Mouse (Mus musculus) liver, embryonic 11.5 days (tissue): ENCODE measurements around the gene Krt12. TPM values are rescaled to one million over a fixed set of nuclear protein-coding genes. Genes with fewer than 3 reads are reported as not detected.

Experiments used
- ATAC-seq: fragments of 200-750 bp; cut with Nextera tagmentation; replicated peaks from 2 replicates; pipeline ENCODE4 v1.8.0; 2017; ENCODE audit warnings: moderate number of reproducible peaks, mild to moderate bottlenecking, moderate TSS enrichment, moderate library complexity; ENCODE audit not compliant: low FRiP score
- DNase-seq: peaks from one replicate; pipeline ENCODE4 v3.0.0-alpha.2; 2017; ENCODE audit warnings: low spot score
- H3K27ac ChIP-seq: fragments of 300-500 bp; sonication (generic); 2 replicates; pipeline ENCODE4 v1.5.1; 2014; ENCODE audit warnings: mild to moderate bottlenecking, low read depth, low read length, control low read depth
- H3K27me3 ChIP-seq: fragments of 300-500 bp; sonication (generic); replicated peaks from 2 replicates; pipeline ENCODE4 v1.6.1; 2014; ENCODE audit warnings: low read length, mixed read lengths; ENCODE audit not compliant: control insufficient read depth, insufficient read depth
- H3K36me3 ChIP-seq: fragments of 300-500 bp; sonication (generic); 2 replicates; pipeline ENCODE4 v1.6.1; 2014; ENCODE audit warnings: mild to moderate bottlenecking, low read length, moderate library complexity, mixed read lengths; ENCODE audit not compliant: control insufficient read depth, insufficient read depth
- H3K4me1 ChIP-seq: fragments of 300-500 bp; sonication (generic); replicated peaks from 2 replicates; pipeline ENCODE4 v1.6.1; 2014; ENCODE audit warnings: low read length, mixed read lengths; ENCODE audit not compliant: control insufficient read depth, insufficient read depth
- H3K4me2 ChIP-seq: fragments of 300-500 bp; sonication (generic); 2 replicates; pipeline ENCODE4 v1.6.1; 2014; ENCODE audit warnings: mild to moderate bottlenecking, control low read depth, moderate library complexity
- H3K4me3 ChIP-seq: fragments of 300-500 bp; sonication (generic); 2 replicates; pipeline ENCODE4 v1.5.1; 2014; ENCODE audit warnings: low read depth, low read length, control low read depth
- H3K9ac ChIP-seq: fragments of 300-500 bp; sonication (generic); 2 replicates; pipeline ENCODE4 v1.6.1; 2014; ENCODE audit warnings: low read depth, low read length, control low read depth
- H3K9me3 ChIP-seq: fragments of 300-500 bp; sonication (generic); 2 replicates; pipeline ENCODE4 v1.6.1; 2016; ENCODE audit warnings: low read length, inconsistent platforms, mixed read lengths; ENCODE audit not compliant: control insufficient read depth
- WGBS: fragments of 180-500 bp; shearing (Covaris S2); extraction: QIAGEN DNeasy Blood & Tissue Kit; methylation state at CpG from one replicate; pipeline ENCODE4 v1.1.7; 2014; 5-methylcytosine and 5-hydroxymethylcytosine counted together
- polyA plus RNA-seq: library from polyadenylated mRNA; unstranded; fragments of >200 nt; fragmentation: Nextera tagmentation; extraction: Ambion mirVana; gene quantifications from 2 replicates; pipeline ENCODE4 v1.2.1, GENCODE M21; 2014

Gene Krt12
- polyA plus RNA-seq, 1 experiment from 2014 or later = not detected

- no peak for ATAC-seq
- no peak overlapping the region for H3K4me3 ChIP-seq
- H3K27me3 ChIP-seq = no peaks in the 10 kb centered on the region
- no peak overlapping the region for H3K9ac ChIP-seq
- DNase-seq = no peak
- H3K4me1 ChIP-seq = no peaks in the 10 kb centered on the region
- H3K9me3 ChIP-seq = no peaks in the 10 kb centered on the region
- WGBS = 81% methylated on average over 13 of the region's 13 CpGs
- no peak overlapping the region for H3K27ac ChIP-seq
- no peaks in the 10 kb centered on the region for H3K36me3 ChIP-seq
- no peak overlapping the region for H3K4me2 ChIP-seq
Observed at GRCm38 (mm10) chr11:99416902-99417301, 5.2 kb downstream of the Krt12 start.

- H3K9ac ChIP-seq = no peak overlapping the region
- DNase-seq (no peak), ATAC-seq (no peak)
- H3K27ac ChIP-seq = no peak overlapping the region
- no peaks in the 10 kb centered on the region for H3K9me3 ChIP-seq
- H3K4me1 ChIP-seq = no peaks in the 10 kb centered on the region
- no peak overlapping the region for H3K4me3 ChIP-seq
- no peaks in the 10 kb centered on the region for H3K36me3 ChIP-seq
- WGBS = 85% methylated on average over 13 of the region's 13 CpGs
- H3K4me2 ChIP-seq = no peak overlapping the region
- no peaks in the 10 kb centered on the region for H3K27me3 ChIP-seq
Observed at GRCm38 (mm10) chr11:99414463-99415147, 7.5 kb downstream of the Krt12 start.

- H3K4me2 ChIP-seq = no peak overlapping the region
- ATAC-seq (no peak), DNase-seq (no peak)
- no peaks in the 10 kb centered on the region for H3K9me3 ChIP-seq
- no peak overlapping the region for H3K4me3 ChIP-seq
- no peak overlapping the region for H3K9ac ChIP-seq
- no peaks in the 10 kb centered on the region for H3K4me1 ChIP-seq
- H3K27ac ChIP-seq = no peak overlapping the region
- 14% methylated on average over 6 of the region's 6 CpGs for WGBS
- H3K27me3 ChIP-seq = no peaks in the 10 kb centered on the region
- no peaks in the 10 kb centered on the region for H3K36me3 ChIP-seq
Observed at GRCm38 (mm10) chr11:99413247-99413646, 8.8 kb downstream of the Krt12 start.

GRCm38 (mm10) chr11:99406186-99406585, 15.9 kb downstream of the Krt12 start:
- no peaks in the 10 kb centered on the region for H3K27me3 ChIP-seq
- no peak for DNase-seq
- H3K9ac ChIP-seq = no peak overlapping the region
- no peak overlapping the region for H3K27ac ChIP-seq
- no peak for ATAC-seq
- no peak overlapping the region for H3K4me3 ChIP-seq
- no peaks in the 10 kb centered on the region for H3K9me3 ChIP-seq
- H3K36me3 ChIP-seq = no peaks in the 10 kb centered on the region
- 71% methylated on average over 10 of the region's 10 CpGs for WGBS
- H3K4me1 ChIP-seq = no peaks in the 10 kb centered on the region
- no peak overlapping the region for H3K4me2 ChIP-seq

GRCm38 (mm10) chr11:99399956-99400549, 22.0 kb downstream of the Krt12 start:
- no peaks in the 10 kb centered on the region for H3K9me3 ChIP-seq
- 80% methylated on average over 13 of the region's 13 CpGs for WGBS
- no peak for ATAC-seq
- DNase-seq = no peak
- H3K4me2 ChIP-seq = no peak overlapping the region
- H3K4me3 ChIP-seq = no peak overlapping the region
- no peaks in the 10 kb centered on the region for H3K27me3 ChIP-seq
- no peaks in the 10 kb centered on the region for H3K36me3 ChIP-seq
- H3K4me1 ChIP-seq = no peaks in the 10 kb centered on the region
- no peak overlapping the region for H3K27ac ChIP-seq
- H3K9ac ChIP-seq = no peak overlapping the region

GRCm38 (mm10) chr11:99398832-99399231, 23.2 kb downstream of the Krt12 start:
- no peaks in the 10 kb centered on the region for H3K4me1 ChIP-seq
- no peaks in the 10 kb centered on the region for H3K36me3 ChIP-seq
- no peak overlapping the region for H3K27ac ChIP-seq
- H3K27me3 ChIP-seq = no peaks in the 10 kb centered on the region
- H3K9me3 ChIP-seq = no peaks in the 10 kb centered on the region
- no peak for ATAC-seq
- WGBS = 65% methylated on average over 8 of the region's 8 CpGs
- no peak overlapping the region for H3K9ac ChIP-seq
- no peak overlapping the region for H3K4me3 ChIP-seq
- no peak overlapping the region for H3K4me2 ChIP-seq
- no peak for DNase-seq

GRCm38 (mm10) chr11:99398084-99398483, 24.0 kb downstream of the Krt12 start:
- no peaks in the 10 kb centered on the region for H3K36me3 ChIP-seq
- ATAC-seq = no peak
- no peak overlapping the region for H3K4me3 ChIP-seq
- DNase-seq = no peak
- H3K9me3 ChIP-seq = no peaks in the 10 kb centered on the region
- H3K27me3 ChIP-seq = no peaks in the 10 kb centered on the region
- no peak overlapping the region for H3K27ac ChIP-seq
- 64% methylated on average over 3 of the region's 3 CpGs for WGBS
- no peak overlapping the region for H3K4me2 ChIP-seq
- H3K4me1 ChIP-seq = no peaks in the 10 kb centered on the region
- no peak overlapping the region for H3K9ac ChIP-seq

- WGBS = 81% methylated on average over 2 of the region's 2 CpGs
- no peak for ATAC-seq
- Histone ChIP-seq H3K4me2 (no peak overlapping the region), H3K27me3 (no peaks in the 10 kb centered on the region), H3K4me1 (no peaks in the 10 kb centered on the region), H3K9me3 (no peaks in the 10 kb centered on the region), H3K9ac (no peak overlapping the region), H3K27ac (no peak overlapping the region), H3K36me3 (no peaks in the 10 kb centered on the region), H3K4me3 (no peak overlapping the region)
- DNase-seq = no peak
Observed at GRCm38 (mm10) chr11:99396661-99397060, 25.4 kb downstream of the Krt12 start.

GRCm38 (mm10) chr11:99396034-99396433, 26.0 kb downstream of the Krt12 start:
- no peak overlapping the region for H3K4me3 ChIP-seq
- DNase-seq (no peak), ATAC-seq (no peak)
- H3K9me3 ChIP-seq = no peaks in the 10 kb centered on the region
- H3K36me3 ChIP-seq = no peaks in the 10 kb centered on the region
- 53% methylated on average over 3 of the region's 3 CpGs for WGBS
- H3K4me2 ChIP-seq = no peak overlapping the region
- H3K27me3 ChIP-seq = no peaks in the 10 kb centered on the region
- no peak overlapping the region for H3K27ac ChIP-seq
- H3K4me1 ChIP-seq = no peaks in the 10 kb centered on the region
- no peak overlapping the region for H3K9ac ChIP-seq
